Mouse (Mus musculus) C2C12 (cell line): Measurements from ENCODE around the gene Sppl2b.

Experiments used
- CEBPB ChIP-seq: IDR thresholded peaks from one replicate; pipeline ENCODE4 v1.6.1; 2011; ENCODE audit warnings: low read depth, mild to moderate bottlenecking, control low read depth, moderate library complexity
- CTCF ChIP-seq: IDR thresholded peaks from one replicate; pipeline ENCODE4 v1.5.1; 2011; ENCODE audit not compliant: control insufficient read depth, insufficient read depth, insufficient read length
- FOSL1 ChIP-seq: IDR thresholded peaks from one replicate; pipeline ENCODE4 v1.8.0; 2011; ENCODE audit warnings: mild to moderate bottlenecking, low read length; ENCODE audit not compliant: poor library complexity, insufficient read depth, severe bottlenecking
- MAX ChIP-seq: IDR thresholded peaks from one replicate; pipeline ENCODE4 v1.6.1; 2011; ENCODE audit warnings: mild to moderate bottlenecking, control low read depth
- MYOD1 ChIP-seq: IDR thresholded peaks from one replicate; pipeline ENCODE4 v1.6.1; 2011; ENCODE audit warnings: low read depth; ENCODE audit not compliant: control insufficient read depth, insufficient read length

- TF ChIP-seq CTCF, result no peak
- TF ChIP-seq CEBPB, result no peak
- TF ChIP-seq MYOD1, result no peak
- no peak for TF ChIP-seq MAX
- TF ChIP-seq FOSL1, result no peak
Measured at GRCm38 (mm10) chr10:80827870-80828420, 27.1 kb upstream of the Sppl2b start.
